Mouse (Mus musculus) olfactory bulb, adult 2 months (tissue): Measurements from ENCODE around the gene Psma1. TPM values are rescaled to one million over a fixed set of nuclear protein-coding genes. Genes with fewer than 3 reads are reported as not detected.

Source experiments
- H3K27ac ChIP-seq: fragments of 200-500 bp; 2 replicates; pipeline ENCODE4 v1.5.1; 2012; ENCODE audit warnings: low read depth, low read length; ENCODE audit not compliant: insufficient read depth
- H3K4me1 ChIP-seq: fragments of 200-500 bp; 2 replicates; pipeline ENCODE4 v1.6.1; 2012; ENCODE audit warnings: low read length; ENCODE audit not compliant: control insufficient read depth, insufficient read depth
- H3K4me3 ChIP-seq: fragments of 200-500 bp; 2 replicates; pipeline ENCODE4 v1.5.1; 2012; ENCODE audit warnings: mild to moderate bottlenecking, low read depth, low read length, moderate library complexity; ENCODE audit not compliant: insufficient read depth
- CTCF ChIP-seq: fragments of 200-500 bp; IDR thresholded peaks from 2 replicates; pipeline ENCODE4 v1.5.1; 2012; ENCODE audit warnings: low read depth, mild to moderate bottlenecking, low read length, moderate library complexity; ENCODE audit not compliant: insufficient read depth
- POLR2A ChIP-seq: fragments of 200-500 bp; IDR thresholded peaks from 2 replicates; pipeline ENCODE4 v1.6.1; 2012; ENCODE audit warnings: mild to moderate bottlenecking, low read depth, low read length, moderate library complexity; ENCODE audit not compliant: insufficient read depth
- WGBS: fragments of 180-500 bp; shearing (Covaris S2); methylation state at CpG from one replicate; pipeline ENCODE4 v1.1.7; 2018; 5-methylcytosine and 5-hydroxymethylcytosine counted together
- polyA plus RNA-seq: library from polyadenylated mRNA; stranded (reverse); fragments of >200 nt; gene quantifications from 2 replicates; pipeline ENCODE4 v1.2.4, GENCODE M21; 2012; ENCODE audit warnings: low replicate concordance; ENCODE audit not compliant: missing spikeins, insufficient read depth, insufficient read length

Psma1 gene
- not detected in 2 replicates for polyA plus RNA-seq

- H3K27ac ChIP-seq: peak within 1 kb of the TSS; percentile 38; the same call in 1 of the 2 replicates
- under 1% methylated on average over 39 of the region's 39 CpGs for WGBS
- TF ChIP-seq POLR2A (peak; percentile 80), CTCF (no peak)
- H3K4me3 ChIP-seq: peak within 1 kb of the TSS; percentile 86
- H3K4me1 ChIP-seq: no peaks in the 10 kb centered on the region
Measured at GRCm38 (mm10) chr7:114276005-114276752, at the start of gene Psma1. TSS of gene Psma1 (minus strand) at chr7:114276118.

GRCm38 (mm10) chr7:114323527-114323926 lies 47.6 kb upstream of the Psma1 start:
- TF ChIP-seq POLR2A: no peak
- TF ChIP-seq CTCF: no peak
- Histone ChIP-seq H3K4me1 (no peaks in the 10 kb centered on the region), H3K4me3 (no peak overlapping the region), H3K27ac (no peak overlapping the region)
- 79% methylated on average over 1 of the region's 1 CpGs for WGBS

- 73% methylated on average over 9 of the region's 9 CpGs for WGBS
- Histone ChIP-seq H3K4me3 (no peak overlapping the region), H3K27ac (no peak overlapping the region), H3K4me1 (no peaks in the 10 kb centered on the region)
- TF ChIP-seq CTCF (no peak), POLR2A (no peak)
Measured at GRCm38 (mm10) chr7:114322531-114323441, 46.9 kb upstream of the Psma1 start.

- H3K4me3 ChIP-seq: no peak overlapping the region
- H3K27ac ChIP-seq: no peak overlapping the region
- H3K4me1 ChIP-seq: no peaks in the 10 kb centered on the region
- 52% methylated on average over 5 of the region's 5 CpGs for WGBS
- TF ChIP-seq POLR2A (no peak), CTCF (no peak)
Measured at GRCm38 (mm10) chr7:114321694-114322372, 45.9 kb upstream of the Psma1 start.

- H3K27ac ChIP-seq: no peak overlapping the region
- WGBS: 84% methylated on average over 4 of the region's 4 CpGs
- H3K4me3 ChIP-seq: no peak overlapping the region
- TF ChIP-seq POLR2A (no peak), CTCF (no peak)
- H3K4me1 ChIP-seq: no peaks in the 10 kb centered on the region
Measured at GRCm38 (mm10) chr7:114317896-114318295, 42.0 kb upstream of the Psma1 start.

- 58% methylated on average over 5 of the region's 5 CpGs for WGBS
- H3K4me3 ChIP-seq: no peak overlapping the region
- no peaks in the 10 kb centered on the region for H3K4me1 ChIP-seq
- H3K27ac ChIP-seq: 0 out of 2 replicates have a peak overlapping the region, but pooled peaks have one; percentile 40
- TF ChIP-seq CTCF (no peak), POLR2A (no peak)
Measured at GRCm38 (mm10) chr7:114317389-114317792, 41.5 kb upstream of the Psma1 start.

- Histone ChIP-seq H3K4me3 (no peak overlapping the region), H3K27ac (no peak overlapping the region), H3K4me1 (no peaks in the 10 kb centered on the region)
- TF ChIP-seq CTCF: no peak
- no peak for TF ChIP-seq POLR2A
- 44% methylated on average over 5 of the region's 5 CpGs for WGBS
Measured at GRCm38 (mm10) chr7:114316361-114316871, 40.5 kb upstream of the Psma1 start.

- WGBS: 78% methylated on average over 5 of the region's 5 CpGs
- TF ChIP-seq CTCF (no peak), POLR2A (no peak)
- no peak overlapping the region for H3K27ac ChIP-seq
- no peak overlapping the region for H3K4me3 ChIP-seq
- no peaks in the 10 kb centered on the region for H3K4me1 ChIP-seq
Measured at GRCm38 (mm10) chr7:114311209-114311608, 35.3 kb upstream of the Psma1 start.
